Mouse (Mus musculus): ENCODE measurements around the gene Ndrg4. TPM values are rescaled to one million over a fixed set of nuclear protein-coding genes. Genes with fewer than 3 reads are reported as not detected.
"Not testable (repeated sequence)": the region's sequence is repeated elsewhere in the genome, so short reads cannot be mapped to it uniquely, and the experiment has no call there.

The Ndrg4 gene
- polyA plus RNA-seq, 1 experiment from 2014 or later, result 27.4 TPM

DNA sequence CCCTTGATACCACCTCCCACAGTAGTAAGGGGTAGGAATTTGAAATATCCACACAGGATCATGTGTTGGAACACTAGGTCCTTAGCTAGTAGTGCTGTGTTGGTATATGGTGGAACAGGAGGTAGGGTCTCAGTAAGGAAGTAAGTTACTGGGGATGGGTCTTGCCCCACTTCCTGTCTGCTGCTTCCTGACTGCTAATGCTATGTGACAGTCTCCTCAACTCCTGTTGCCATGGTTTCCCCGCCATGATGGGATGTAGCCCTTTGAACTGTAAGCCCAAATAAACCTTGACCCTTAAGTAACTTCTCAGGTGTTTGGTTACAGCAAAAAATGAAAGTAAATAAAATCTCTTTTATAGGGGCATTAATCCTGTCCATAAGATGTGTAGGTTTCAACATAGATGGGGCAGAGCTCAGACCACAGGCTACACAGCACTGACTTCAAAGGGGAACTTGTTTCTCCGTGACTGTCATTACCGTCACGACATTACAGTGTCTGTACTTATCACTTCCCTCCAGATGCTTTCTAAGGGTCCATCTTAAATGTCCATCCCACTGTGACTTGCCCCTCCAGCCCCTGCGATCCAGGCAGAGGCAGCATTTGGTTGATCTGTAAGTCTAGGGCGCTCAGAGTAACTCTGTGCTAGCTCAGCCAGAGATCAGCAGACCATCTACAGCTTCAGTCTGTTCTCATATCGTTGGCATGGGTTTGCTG is 13.7 kb upstream of the Ndrg4 start:
- no peaks in the 10 kb centered on the region for H3K36me3 ChIP-seq
- H3K4me1 ChIP-seq, result no peaks in the 10 kb centered on the region
- H3K27ac ChIP-seq (replicated peaks), result no peak overlapping the region
- H3K27me3 ChIP-seq (ENCODE audit: low read depth, poor library complexity, severe bottlenecking), result no peaks in the 10 kb centered on the region
- 88% methylated on average over 7 of the region's 7 CpGs for WGBS
- H3K9me3 ChIP-seq (replicated peaks), result 0 out of 2 replicates have a peak, but pooled peaks cover 6% of the 10 kb centered on the region
- no peak overlapping the region for H3K4me3 ChIP-seq
- no peak for DNase-seq (ENCODE audit: low spot score)

DNA sequence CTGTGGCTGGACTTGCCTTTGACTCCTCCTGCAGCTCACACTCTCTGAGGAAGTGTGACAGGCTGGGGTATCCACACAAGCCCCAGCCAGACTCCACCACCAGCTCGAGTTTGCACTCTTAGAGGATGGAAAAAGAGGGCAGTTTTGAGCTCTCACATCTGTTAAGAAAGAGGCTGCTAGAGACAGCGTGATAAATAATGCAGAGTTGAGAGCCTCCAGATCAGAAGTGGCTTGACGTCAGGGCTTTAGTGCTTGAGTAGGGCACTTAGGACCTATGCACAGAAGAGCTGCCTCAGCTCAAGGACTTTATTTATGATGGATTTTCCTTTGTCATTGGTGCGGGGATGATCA is 13.2 kb upstream of the Ndrg4 start:
- Histone ChIP-seq H3K4me1 (no peaks in the 10 kb centered on the region), H3K36me3 (no peaks in the 10 kb centered on the region), H3K27me3 (ENCODE audit: low read depth, poor library complexity, severe bottlenecking) (no peaks in the 10 kb centered on the region), H3K27ac (replicated peaks) (no peak overlapping the region), H3K9me3 (replicated peaks) (0 out of 2 replicates have a peak, but pooled peaks cover 6% of the 10 kb centered on the region), H3K4me3 (no peak overlapping the region)
- 75% methylated on average over 4 of the region's 4 CpGs for WGBS
- DNase-seq (ENCODE audit: low spot score), result no peak

DNA sequence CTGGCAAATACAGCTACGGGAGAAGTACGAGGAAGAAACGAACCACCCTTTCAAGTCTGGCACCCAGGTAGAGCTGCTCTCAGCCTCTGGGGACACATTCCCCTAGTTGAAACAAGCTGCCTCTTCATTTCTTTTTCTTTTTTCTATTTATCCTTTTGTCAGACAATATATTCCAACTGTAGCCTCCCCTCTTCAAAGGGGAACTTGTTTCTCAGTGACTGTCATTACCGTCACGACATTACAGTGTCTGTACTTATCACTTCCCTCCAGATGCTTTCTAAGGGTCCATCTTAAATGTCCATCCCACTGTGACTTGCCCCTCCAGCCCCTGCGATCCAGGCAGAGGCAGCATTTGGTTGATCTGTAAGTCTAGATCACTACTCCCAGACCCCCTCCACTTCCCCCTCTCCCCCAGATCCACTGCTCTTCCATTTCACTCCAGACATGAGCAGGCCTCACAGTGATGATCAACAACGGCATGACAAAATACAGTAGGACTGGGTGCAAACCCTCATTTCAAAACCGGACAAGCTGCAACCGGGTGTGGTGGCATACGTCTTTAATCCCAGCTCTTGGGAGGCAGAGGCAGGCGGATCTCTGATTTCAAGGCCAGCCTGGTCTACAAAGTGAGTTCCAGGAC is 10.8 kb upstream of the Ndrg4 start:
- H3K36me3 ChIP-seq; H3K27ac ChIP-seq (replicated peaks); DNase-seq (ENCODE audit: low spot score); H3K4me3 ChIP-seq; H3K4me1 ChIP-seq; H3K27me3 ChIP-seq (ENCODE audit: low read depth, poor library complexity, severe bottlenecking); H3K9me3 ChIP-seq (replicated peaks): not testable (repeated sequence)
- WGBS, result 96% methylated on average over 11 of the region's 11 CpGs

DNA sequence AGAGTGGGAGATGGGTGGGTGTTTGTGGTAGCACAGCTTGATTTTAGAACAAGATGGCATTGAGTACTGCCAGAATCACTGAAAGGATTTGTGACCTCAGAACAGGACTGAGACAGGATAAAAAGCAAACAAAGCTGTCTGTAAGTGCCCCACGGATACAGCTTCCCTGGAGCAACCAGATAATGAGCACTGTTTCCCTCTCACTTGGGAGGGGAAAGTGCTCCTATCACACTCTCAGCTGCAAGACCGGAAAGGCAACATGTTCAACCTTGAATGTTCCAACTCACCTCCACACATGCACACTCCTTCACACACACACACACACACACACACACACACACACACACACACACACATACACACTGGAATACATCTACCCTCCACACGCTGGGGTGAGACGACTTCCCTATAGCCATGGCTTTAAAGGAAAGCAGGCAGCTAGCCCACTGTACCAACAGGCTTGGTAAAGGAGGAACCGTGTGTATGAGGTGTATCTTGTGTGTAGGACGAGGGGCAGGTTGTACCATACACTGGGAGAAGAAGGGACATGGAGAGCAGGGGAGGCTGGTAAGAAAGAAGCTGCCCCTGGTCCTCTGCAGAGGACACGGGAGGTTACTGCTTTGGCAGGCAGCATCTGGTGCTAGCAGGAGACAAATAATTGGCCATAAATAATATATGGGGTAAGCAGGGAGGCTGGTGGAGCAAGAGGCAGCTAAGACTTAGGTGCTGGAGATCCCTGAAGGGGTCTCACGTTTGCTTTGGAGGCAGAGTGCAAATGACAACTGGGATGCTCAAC is 8.4 kb upstream of the Ndrg4 start:
- WGBS, result 68% methylated on average over 8 of the region's 8 CpGs
- H3K4me3 ChIP-seq, result no peak overlapping the region
- H3K27ac ChIP-seq (replicated peaks), result no peak overlapping the region
- H3K36me3 ChIP-seq, result no peaks in the 10 kb centered on the region
- DNase-seq (ENCODE audit: low spot score), result no peak
- peaks cover 10% of the 10 kb centered on the region for H3K27me3 ChIP-seq (ENCODE audit: low read depth, poor library complexity, severe bottlenecking)
- H3K9me3 ChIP-seq (replicated peaks), result 0 out of 2 replicates have a peak, but pooled peaks cover 6% of the 10 kb centered on the region
- H3K4me1 ChIP-seq, result no peaks in the 10 kb centered on the region

DNA sequence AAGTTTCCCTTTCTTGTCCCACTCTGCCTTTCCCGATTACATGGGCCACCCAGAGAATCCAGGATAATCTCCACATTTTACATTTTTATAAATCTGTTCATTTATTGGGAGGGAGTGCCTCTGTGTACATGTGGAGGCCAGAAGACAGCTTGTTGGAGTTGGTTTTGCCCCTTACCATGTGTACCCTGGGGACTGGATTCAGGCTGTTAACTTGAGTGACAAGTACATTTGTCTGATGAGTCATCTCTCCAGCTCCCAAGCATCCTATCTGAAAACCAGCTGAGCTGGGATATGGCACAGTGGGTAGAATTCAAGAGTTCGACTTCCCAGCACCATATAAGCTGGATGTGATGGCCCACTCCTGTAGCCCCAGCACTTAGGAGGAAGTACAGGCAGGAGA is 6.8 kb upstream of the Ndrg4 start:
- 86% methylated on average over 2 of the region's 2 CpGs for WGBS
- no peaks in the 10 kb centered on the region for H3K4me1 ChIP-seq
- no peak overlapping the region for H3K4me3 ChIP-seq
- 0 out of 2 replicates have a peak, but pooled peaks cover 6% of the 10 kb centered on the region for H3K9me3 ChIP-seq (replicated peaks)
- no peak overlapping the region for H3K27ac ChIP-seq (replicated peaks)
- H3K36me3 ChIP-seq, result no peaks in the 10 kb centered on the region
- peaks cover 26% of the 10 kb centered on the region for H3K27me3 ChIP-seq (ENCODE audit: low read depth, poor library complexity, severe bottlenecking)
- DNase-seq (ENCODE audit: low spot score), result no peak

DNA sequence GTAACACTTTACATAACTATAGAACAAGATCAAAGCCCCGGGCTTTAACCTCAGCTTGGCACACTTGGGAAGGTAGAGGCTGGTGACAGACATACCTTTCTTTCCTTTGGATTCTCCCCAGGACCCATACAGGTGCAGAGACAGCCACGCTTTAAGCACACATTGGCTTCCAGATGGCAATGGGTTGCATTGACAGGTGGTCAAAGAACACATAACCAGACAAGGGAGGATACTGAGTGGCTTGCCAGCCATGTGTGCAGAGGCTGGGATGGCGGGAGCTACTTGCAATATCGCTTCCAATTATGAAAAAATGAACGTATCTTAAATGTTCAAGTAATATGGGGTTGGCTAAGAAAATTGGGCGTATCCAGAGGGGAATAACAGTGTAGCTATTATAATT is 4.9 kb upstream of the Ndrg4 start:
- Histone ChIP-seq H3K9me3 (replicated peaks) (0 out of 2 replicates have a peak, but pooled peaks cover under 1% of the 10 kb centered on the region), H3K27ac (replicated peaks) (no peak overlapping the region), H3K4me1 (no peaks in the 10 kb centered on the region), H3K4me3 (no peak overlapping the region), H3K27me3 (ENCODE audit: low read depth, poor library complexity, severe bottlenecking) (peaks cover 45% of the 10 kb centered on the region), H3K36me3 (no peaks in the 10 kb centered on the region)
- DNase-seq (ENCODE audit: low spot score), result no peak
- WGBS, result 89% methylated on average over 6 of the region's 6 CpGs

DNA sequence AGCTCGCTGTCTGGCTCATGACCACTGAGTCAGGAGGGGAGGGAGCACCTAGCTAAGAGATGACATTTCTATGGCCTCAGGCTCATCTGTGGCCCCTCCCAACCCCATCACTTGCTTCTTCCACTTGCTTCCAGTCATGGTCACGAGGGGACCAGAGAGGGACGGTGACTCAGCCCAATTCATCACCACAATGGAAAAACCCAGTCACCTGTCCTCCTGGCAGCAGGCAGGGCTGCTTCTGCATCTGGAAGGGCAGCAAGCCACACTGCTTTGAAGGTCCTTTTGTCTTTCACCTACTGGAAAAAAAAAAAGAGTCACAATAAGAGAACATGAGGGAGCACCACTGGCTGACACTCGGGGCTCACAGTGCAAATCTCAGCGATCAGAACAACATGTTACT is 4.0 kb upstream of the Ndrg4 start:
- H3K4me3 ChIP-seq, result no peak overlapping the region
- no peak overlapping the region for H3K27ac ChIP-seq (replicated peaks)
- no peak for DNase-seq (ENCODE audit: low spot score)
- H3K27me3 ChIP-seq (ENCODE audit: low read depth, poor library complexity, severe bottlenecking), result peaks cover 55% of the 10 kb centered on the region
- H3K9me3 ChIP-seq (replicated peaks), result no peaks in the 10 kb centered on the region
- H3K4me1 ChIP-seq, result peaks cover 7% of the 10 kb centered on the region
- 83% methylated on average over 5 of the region's 5 CpGs for WGBS
- H3K36me3 ChIP-seq, result no peaks in the 10 kb centered on the region

DNA sequence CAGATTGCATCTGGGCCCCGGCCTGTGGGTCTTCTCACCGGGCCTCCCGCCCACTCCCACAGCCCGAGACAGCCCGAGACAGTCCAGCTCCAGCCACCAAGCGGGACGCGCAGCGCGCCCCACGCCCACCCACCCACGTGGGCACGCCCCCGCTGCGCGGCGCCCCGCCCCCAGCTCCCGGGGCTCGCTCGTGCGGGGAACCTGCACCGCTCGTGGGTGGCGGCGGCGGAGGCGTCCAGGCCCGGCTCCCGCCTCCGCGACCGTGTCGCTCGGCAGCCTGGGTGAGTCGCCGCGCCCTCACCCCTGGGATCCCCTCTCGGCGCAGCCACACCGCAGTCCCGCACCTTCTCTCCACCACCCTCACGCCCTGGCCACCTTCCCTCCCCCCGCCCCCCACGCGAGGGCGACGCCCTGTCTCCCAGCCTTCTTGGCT is 827 bp downstream of the Ndrg4 start:
- Histone ChIP-seq H3K9me3 (replicated peaks) (no peaks in the 10 kb centered on the region), H3K4me1 (peaks cover 18% of the 10 kb centered on the region), H3K4me3 (peak overlapping the region; percentile 69), H3K36me3 (no peaks in the 10 kb centered on the region), H3K27me3 (ENCODE audit: low read depth, poor library complexity, severe bottlenecking) (peaks cover 90% of the 10 kb centered on the region), H3K27ac (replicated peaks) (peak overlapping the region; percentile 71)
- DNase-seq (ENCODE audit: low spot score), result peak; percentile 22
- WGBS, result under 1% methylated on average over 45 of the region's 48 CpGs

DNA sequence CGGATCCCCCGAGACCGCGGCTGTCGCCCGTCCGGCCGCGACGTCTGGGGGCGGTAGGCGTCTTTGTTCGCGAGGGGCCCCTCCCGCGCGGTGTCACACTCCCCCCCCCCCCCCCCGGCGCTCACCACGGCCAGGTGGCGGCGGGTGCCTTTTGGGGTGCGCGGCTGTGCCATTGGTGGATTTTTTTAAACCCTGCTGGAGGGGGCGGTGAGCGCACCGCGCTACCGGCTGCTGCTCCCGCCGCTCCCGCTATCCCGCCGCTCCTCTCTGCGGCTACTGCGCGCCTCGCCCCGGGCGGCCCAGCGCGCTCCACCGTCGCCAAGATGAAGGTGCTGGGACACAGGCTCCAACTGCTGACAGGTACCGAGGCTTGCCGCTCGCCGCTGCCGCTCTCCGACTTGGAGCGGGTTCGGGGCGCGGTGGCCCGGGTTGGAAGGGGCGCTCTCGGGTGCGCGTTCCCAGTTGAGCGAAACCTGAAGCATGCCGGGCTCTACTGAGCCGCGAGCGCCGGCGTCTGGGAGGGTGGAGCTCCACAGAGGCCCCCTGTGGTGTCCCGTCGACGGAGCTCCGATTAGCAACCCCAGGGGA is 1.3 kb downstream of the Ndrg4 start:
- peaks cover 85% of the 10 kb centered on the region for H3K27me3 ChIP-seq (ENCODE audit: low read depth, poor library complexity, severe bottlenecking)
- no peaks in the 10 kb centered on the region for H3K36me3 ChIP-seq
- peak overlapping the region; percentile 69 for H3K4me3 ChIP-seq
- H3K27ac ChIP-seq (replicated peaks), result peak overlapping the region; percentile 71
- no peaks in the 10 kb centered on the region for H3K9me3 ChIP-seq (replicated peaks)
- under 1% methylated on average over 66 of the region's 70 CpGs for WGBS
- DNase-seq (ENCODE audit: low spot score), result peak; percentile 45
- H3K4me1 ChIP-seq, result peaks cover 18% of the 10 kb centered on the region

DNA sequence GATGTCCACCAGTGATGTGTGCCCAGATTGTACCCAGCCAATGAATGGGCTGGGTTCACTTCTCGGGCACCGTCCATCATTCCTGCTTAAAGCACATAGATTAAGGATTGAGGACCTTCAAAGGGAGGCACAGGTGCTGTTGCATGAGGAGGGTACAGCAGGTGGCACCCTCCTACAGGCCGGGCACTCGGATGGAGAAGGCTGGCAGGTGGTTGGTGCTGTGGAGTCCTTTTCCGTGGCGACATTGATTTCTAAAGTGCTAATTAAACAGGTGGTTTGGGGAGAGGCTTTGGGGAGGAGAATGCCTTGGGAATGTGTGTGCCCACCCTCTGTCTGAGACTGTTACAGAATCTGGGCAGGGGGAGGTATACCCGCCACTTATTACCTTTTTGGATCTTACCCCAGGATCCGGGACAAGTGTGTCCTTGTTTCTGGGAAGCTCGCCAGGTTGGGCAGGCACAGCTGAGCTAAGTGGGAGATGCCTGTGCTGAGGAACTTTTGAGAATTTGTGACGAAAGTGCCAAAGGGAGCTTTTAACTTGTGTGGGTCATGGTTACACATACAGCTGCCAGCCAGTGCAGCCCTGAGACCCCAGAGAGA is 11.4 kb downstream of the Ndrg4 start:
- H3K27ac ChIP-seq (replicated peaks), result no peak overlapping the region
- H3K9me3 ChIP-seq (replicated peaks), result no peaks in the 10 kb centered on the region
- no peak for DNase-seq (ENCODE audit: low spot score)
- 90% methylated on average over 10 of the region's 10 CpGs for WGBS
- no peaks in the 10 kb centered on the region for H3K4me1 ChIP-seq
- no peak overlapping the region for H3K4me3 ChIP-seq
- H3K27me3 ChIP-seq (ENCODE audit: low read depth, poor library complexity, severe bottlenecking), result peaks cover 3% of the 10 kb centered on the region
- H3K36me3 ChIP-seq, result no peaks in the 10 kb centered on the region

DNA sequence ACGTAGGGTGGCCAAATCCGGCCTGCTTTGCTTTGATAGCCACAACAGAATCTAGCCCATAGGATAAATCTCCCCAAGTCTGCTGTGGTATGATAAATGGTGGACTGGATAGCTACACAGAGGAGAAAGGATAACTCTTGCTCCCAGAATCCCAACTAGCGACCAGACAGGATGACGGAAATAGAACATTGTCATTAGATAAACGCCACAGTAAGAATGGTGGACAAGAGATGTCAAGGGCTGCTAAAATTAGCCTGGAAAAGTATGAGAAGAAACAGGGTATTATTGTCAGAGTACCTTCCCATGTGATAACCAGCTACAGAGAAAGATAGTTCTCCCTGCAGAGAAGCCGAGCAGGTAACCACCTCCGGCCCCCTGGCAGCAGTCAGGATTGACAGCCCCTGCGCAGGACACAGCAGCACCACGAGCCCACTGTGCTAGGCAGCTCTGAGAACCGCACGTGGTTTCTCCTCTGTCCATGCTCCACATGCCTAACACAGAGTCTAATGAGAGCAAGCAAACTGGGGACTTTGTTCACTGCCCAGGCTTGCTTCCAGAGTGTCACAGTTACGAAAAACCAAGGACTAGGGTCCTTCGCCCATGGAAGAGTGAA is 14.3 kb downstream of the Ndrg4 start:
- Histone ChIP-seq H3K27ac (replicated peaks) (no peak overlapping the region), H3K36me3 (no peaks in the 10 kb centered on the region), H3K4me3 (no peak overlapping the region), H3K4me1 (peaks cover 14% of the 10 kb centered on the region), H3K27me3 (ENCODE audit: low read depth, poor library complexity, severe bottlenecking) (peaks cover 31% of the 10 kb centered on the region), H3K9me3 (replicated peaks) (no peaks in the 10 kb centered on the region)
- no peak for DNase-seq (ENCODE audit: low spot score)
- WGBS, result 88% methylated on average over 13 of the region's 13 CpGs

DNA sequence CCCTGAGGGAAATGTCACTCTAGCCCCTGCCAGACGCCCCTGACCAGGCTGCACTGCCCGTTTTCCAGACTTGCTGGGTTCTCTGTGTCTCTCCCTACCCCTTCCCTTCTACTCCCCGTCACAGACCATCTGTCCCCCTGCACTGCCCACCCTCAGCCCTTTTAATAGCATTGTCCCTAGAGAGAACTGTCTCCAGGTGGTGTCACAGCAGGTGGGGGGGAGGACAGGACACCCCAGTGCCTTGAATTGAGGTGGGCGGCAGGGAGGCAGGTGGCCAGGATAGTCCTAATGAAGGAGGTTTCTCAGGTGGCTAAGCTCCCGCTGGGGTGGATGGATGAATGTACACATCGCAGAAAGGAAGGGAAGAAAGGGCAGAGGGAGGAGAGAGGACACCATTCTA is 17.9 kb downstream of the Ndrg4 start:
- H3K27me3 ChIP-seq (ENCODE audit: low read depth, poor library complexity, severe bottlenecking), result peaks cover 50% of the 10 kb centered on the region
- H3K27ac ChIP-seq (replicated peaks), result 0 out of 2 replicates have a peak overlapping the region, but pooled peaks have one; percentile 1

More for the DNA sequence above, 17.9 kb downstream of the Ndrg4 start:
- Histone ChIP-seq H3K4me1 (peaks cover 21% of the 10 kb centered on the region), H3K9me3 (replicated peaks) (no peaks in the 10 kb centered on the region), H3K36me3 (no peaks in the 10 kb centered on the region), H3K4me3 (no peak overlapping the region)
- 7% methylated on average over 6 of the region's 6 CpGs for WGBS
- DNase-seq (ENCODE audit: low spot score), result no peak
